Mouse (Mus musculus) heart, adult 8-10 months (tissue): ENCODE measurements around the gene Gm10401. TPM values are rescaled to one million over a fixed set of nuclear protein-coding genes. Genes with fewer than 3 reads are reported as not detected.

Source experiments
- DNase-seq: peaks from one replicate; pipeline ENCODE4 v3.0.0; 2022; ENCODE audit warnings: low spot score
- total RNA-seq, 4 experiments: library from RNA; stranded (reverse); gene quantifications; 2 replicates each; pipeline ENCODE4 v1.2.4; 2022

Gene Gm10401
- total RNA-seq = not detected

- no peak for DNase-seq
These were observed at the start of gene Gm10401 for GRCm38 (mm10) chr5:115098195-115098594. Gene Gm10401, minus strand, starts transcription at chr5:115098295.

GRCm38 (mm10) chr5:115147388-115147787 is 49.3 kb upstream of the Gm10401 start:
- no peak for DNase-seq

- no peak for DNase-seq
These were observed 48.6 kb upstream of the Gm10401 start for GRCm38 (mm10) chr5:115146747-115147130.

- DNase-seq = no peak
These were observed 48.1 kb upstream of the Gm10401 start for GRCm38 (mm10) chr5:115145976-115146746.

- no peak for DNase-seq
These were observed 47.3 kb upstream of the Gm10401 start for GRCm38 (mm10) chr5:115145253-115145968.

- DNase-seq = no peak
These were observed 46.4 kb upstream of the Gm10401 start for GRCm38 (mm10) chr5:115144471-115144870.

GRCm38 (mm10) chr5:115143552-115143951 is 45.5 kb upstream of the Gm10401 start:
- DNase-seq = no peak

- DNase-seq = no peak
These were observed 44.1 kb upstream of the Gm10401 start for GRCm38 (mm10) chr5:115142166-115142697.

GRCm38 (mm10) chr5:115140726-115141125 is 42.6 kb upstream of the Gm10401 start:
- DNase-seq = no peak

- DNase-seq = no peak
These were observed 41.0 kb upstream of the Gm10401 start for GRCm38 (mm10) chr5:115139124-115139523.

GRCm38 (mm10) chr5:115134234-115135165 is 36.4 kb upstream of the Gm10401 start, which contains the start of gene Unc119b:
Gene Unc119b, minus strand, starts transcription at chr5:115134975.
- peak; percentile 84 for DNase-seq

- no peak for DNase-seq
These were observed 35.4 kb upstream of the Gm10401 start for GRCm38 (mm10) chr5:115133358-115134066.

- DNase-seq = no peak
These were observed 34.4 kb upstream of the Gm10401 start for GRCm38 (mm10) chr5:115132465-115132864.

- no peak for DNase-seq
These were observed 31.2 kb upstream of the Gm10401 start for GRCm38 (mm10) chr5:115129328-115129727.

- DNase-seq = no peak
These were observed 29.5 kb upstream of the Gm10401 start for GRCm38 (mm10) chr5:115127421-115128179.

GRCm38 (mm10) chr5:115126578-115127312 is 28.6 kb upstream of the Gm10401 start:
- no peak for DNase-seq

- DNase-seq = peak; percentile 84
These were observed 27.2 kb upstream of the Gm10401 start for GRCm38 (mm10) chr5:115125211-115125871.

GRCm38 (mm10) chr5:115124690-115125089 is 26.6 kb upstream of the Gm10401 start:
- DNase-seq = no peak

GRCm38 (mm10) chr5:115120978-115121377 is 22.9 kb upstream of the Gm10401 start:
- DNase-seq = no peak
